Mouse (Mus musculus) stomach, embryonic 14.5 days (tissue): ENCODE data around the gene Mrpl28. TPM values are rescaled to one million over a fixed set of nuclear protein-coding genes. Genes with fewer than 3 reads are reported as not detected.
A peak's percentile ranks its signal among the peaks of the same experiment; 100 is the strongest.

Experiments used
- ATAC-seq: fragments of 200-750 bp; cut with Nextera tagmentation; 2 replicates; pipeline ENCODE4 v1.8.0; 2017; ENCODE audit warnings: low read depth, moderate TSS enrichment; ENCODE audit not compliant: insufficient number of reproducible peaks, insufficient read depth, low FRiP score
- H3K27ac ChIP-seq: fragments of 300-500 bp; sonication (generic); 2 replicates; pipeline ENCODE4 v1.5.1; 2014; ENCODE audit warnings: mild to moderate bottlenecking, low read length, moderate library complexity, mixed read lengths
- H3K27me3 ChIP-seq: fragments of 300-500 bp; sonication (generic); 2 replicates; pipeline ENCODE4 v1.6.1; 2014; ENCODE audit warnings: low read length, control low read depth, mixed read lengths; ENCODE audit not compliant: control insufficient read depth, insufficient read depth
- H3K36me3 ChIP-seq: fragments of 300-500 bp; sonication (generic); 2 replicates; pipeline ENCODE4 v1.6.1; 2014; ENCODE audit warnings: mild to moderate bottlenecking, control low read depth, low read length, moderate library complexity, mixed read lengths; ENCODE audit not compliant: control insufficient read depth, insufficient read depth
- H3K4me1 ChIP-seq: fragments of 300-500 bp; sonication (generic); 2 replicates; pipeline ENCODE4 v1.6.1; 2014; ENCODE audit warnings: low read length, control low read depth, mixed read lengths; ENCODE audit not compliant: control insufficient read depth, insufficient read depth
- H3K4me2 ChIP-seq: fragments of 300-500 bp; sonication (generic); replicated peaks from 2 replicates; pipeline ENCODE4 v1.6.1; 2014; ENCODE audit warnings: low read depth, low read length, control low read depth
- H3K4me3 ChIP-seq: fragments of 300-500 bp; sonication (generic); 2 replicates; pipeline ENCODE4 v1.5.1; 2014; ENCODE audit warnings: low read depth, low read length, control low read depth
- H3K9ac ChIP-seq: fragments of 300-500 bp; sonication (generic); replicated peaks from 2 replicates; pipeline ENCODE4 v1.6.1; 2014; ENCODE audit warnings: low read depth, mild to moderate bottlenecking, control low read depth, low read length, moderate library complexity, mixed read lengths
- H3K9me3 ChIP-seq: fragments of 300-500 bp; sonication (generic); 2 replicates; pipeline ENCODE4 v1.6.1; 2016; ENCODE audit warnings: low read depth, low read length, control low read depth; ENCODE audit not compliant: control insufficient read depth
- WGBS: fragments of 180-500 bp; shearing (Covaris S2); extraction: QIAGEN DNeasy Blood & Tissue Kit; methylation state at CpG from one replicate; pipeline ENCODE4 v1.1.7; 2014; 5-methylcytosine and 5-hydroxymethylcytosine counted together
- polyA plus RNA-seq: library from polyadenylated mRNA; unstranded; fragments of >200 nt; fragmentation: Nextera tagmentation; extraction: Ambion mirVana; gene quantifications from 2 replicates; pipeline ENCODE4 v1.2.1, GENCODE M21; 2014

Mrpl28 gene
- polyA plus RNA-seq, 1 experiment from 2014 or later, result 221 TPM

- ATAC-seq, result no peak
- H3K36me3 ChIP-seq, result peaks cover 20% of the 10 kb centered on the region
- no peak overlapping the region for H3K4me2 ChIP-seq
- H3K27me3 ChIP-seq, result 0 out of 2 replicates have a peak, but pooled peaks cover 2% of the 10 kb centered on the region
- WGBS, result 55% methylated on average over 5 of the region's 5 CpGs
- H3K27ac ChIP-seq, result no peak overlapping the region
- H3K9ac ChIP-seq, result no peak overlapping the region
- no peaks in the 10 kb centered on the region for H3K9me3 ChIP-seq
- H3K4me1 ChIP-seq, result peaks cover 7% of the 10 kb centered on the region; the same call in 1 of the 2 replicates
- H3K4me3 ChIP-seq, result no peak overlapping the region
Observed at GRCm38 (mm10) chr17:26122431-26123140, 714 bp upstream of the Mrpl28 start.

- ATAC-seq, result no peak
- WGBS, result 88% methylated on average over 7 of the region's 7 CpGs
- Histone ChIP-seq H3K36me3 (peaks cover 34% of the 10 kb centered on the region), H3K9me3 (no peaks in the 10 kb centered on the region), H3K4me2 (peak overlapping the region; percentile 51), H3K27me3 (no peaks in the 10 kb centered on the region), H3K9ac (peak overlapping the region; percentile 62; the same call in 1 of the 2 replicates), H3K4me1 (peaks cover 7% of the 10 kb centered on the region; the same call in 1 of the 2 replicates), H3K27ac (no peak overlapping the region), H3K4me3 (peak overlapping the region; percentile 83)
Observed at GRCm38 (mm10) chr17:26124560-26124959, 1.3 kb downstream of the Mrpl28 start.

GRCm38 (mm10) chr17:26125226-26125625 is 1.9 kb downstream of the Mrpl28 start:
- peaks cover 37% of the 10 kb centered on the region for H3K36me3 ChIP-seq
- ATAC-seq, result no peak
- no peak overlapping the region for H3K4me2 ChIP-seq
- 90% methylated on average over 10 of the region's 10 CpGs for WGBS
- no peak overlapping the region for H3K9ac ChIP-seq
- H3K27ac ChIP-seq, result no peak overlapping the region
- H3K4me3 ChIP-seq, result no peak overlapping the region
- H3K9me3 ChIP-seq, result no peaks in the 10 kb centered on the region
- no peaks in the 10 kb centered on the region for H3K27me3 ChIP-seq
- peaks cover 7% of the 10 kb centered on the region; the same call in 1 of the 2 replicates for H3K4me1 ChIP-seq

- H3K27ac ChIP-seq, result no peak overlapping the region
- no peak overlapping the region for H3K4me2 ChIP-seq
- no peaks in the 10 kb centered on the region for H3K4me1 ChIP-seq
- H3K9ac ChIP-seq, result no peak overlapping the region
- no peaks in the 10 kb centered on the region for H3K9me3 ChIP-seq
- H3K27me3 ChIP-seq, result no peaks in the 10 kb centered on the region
- 85% methylated on average over 18 of the region's 18 CpGs for WGBS
- no peak for ATAC-seq
- H3K4me3 ChIP-seq, result no peak overlapping the region
- H3K36me3 ChIP-seq, result peaks cover 38% of the 10 kb centered on the region
Observed at GRCm38 (mm10) chr17:26131062-26131732, 7.9 kb downstream of the Mrpl28 start.

GRCm38 (mm10) chr17:26131856-26132853 is 8.9 kb downstream of the Mrpl28 start:
- Histone ChIP-seq H3K27me3 (no peaks in the 10 kb centered on the region), H3K36me3 (peaks cover 29% of the 10 kb centered on the region)

DNA sequence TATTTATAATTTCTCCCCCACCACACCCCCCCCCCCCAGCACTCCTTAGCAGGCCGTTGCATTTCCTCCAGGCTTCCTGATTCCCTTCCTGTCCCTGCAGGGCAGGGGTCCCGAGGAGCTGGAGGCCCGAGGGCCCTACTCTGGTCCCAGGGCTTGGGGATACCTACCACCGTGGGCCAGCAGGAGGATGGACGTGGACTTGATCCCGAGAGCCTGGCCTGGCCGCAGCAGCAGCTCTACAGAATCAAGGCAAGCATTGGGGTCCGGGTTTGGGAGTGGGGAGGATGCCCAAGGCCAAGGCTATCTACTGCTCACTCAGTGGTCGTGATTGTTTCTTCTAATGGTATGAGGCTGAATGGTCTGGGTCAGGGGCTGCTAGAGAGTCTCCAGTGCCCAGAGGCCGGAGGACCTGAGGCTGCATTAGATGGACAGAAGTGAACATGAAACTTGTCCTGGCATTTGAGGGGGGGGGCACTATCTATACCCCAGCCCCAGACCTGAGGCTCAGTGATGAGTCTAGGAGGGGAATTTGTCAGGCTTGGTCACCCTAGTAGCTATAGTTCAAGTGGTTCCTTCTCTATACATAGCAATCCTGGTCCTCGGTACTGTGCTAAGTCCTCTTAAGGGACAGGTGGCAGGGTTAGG is 13.9 kb downstream of the Mrpl28 start:
- no peak for ATAC-seq
- peaks cover 13% of the 10 kb centered on the region; the same call in 1 of the 2 replicates for H3K4me1 ChIP-seq
- H3K36me3 ChIP-seq, result no peaks in the 10 kb centered on the region; the same call in 1 of the 2 replicates
- WGBS, result 86% methylated on average over 11 of the region's 11 CpGs
- H3K4me3 ChIP-seq, result no peak overlapping the region
- H3K9me3 ChIP-seq, result no peaks in the 10 kb centered on the region
- H3K9ac ChIP-seq, result no peak overlapping the region
- no peak overlapping the region for H3K4me2 ChIP-seq
- H3K27ac ChIP-seq, result no peak overlapping the region
- no peaks in the 10 kb centered on the region for H3K27me3 ChIP-seq

More at GRCm38 (mm10) chr17:26131856-26132853, 8.9 kb downstream of the Mrpl28 start:
- Histone ChIP-seq H3K4me3 (no peak overlapping the region), H3K9me3 (no peaks in the 10 kb centered on the region), H3K4me1 (no peaks in the 10 kb centered on the region), H3K27ac (no peak overlapping the region), H3K9ac (no peak overlapping the region), H3K4me2 (no peak overlapping the region)
- WGBS, result 91% methylated on average over 18 of the region's 18 CpGs
- ATAC-seq, result no peak

DNA sequence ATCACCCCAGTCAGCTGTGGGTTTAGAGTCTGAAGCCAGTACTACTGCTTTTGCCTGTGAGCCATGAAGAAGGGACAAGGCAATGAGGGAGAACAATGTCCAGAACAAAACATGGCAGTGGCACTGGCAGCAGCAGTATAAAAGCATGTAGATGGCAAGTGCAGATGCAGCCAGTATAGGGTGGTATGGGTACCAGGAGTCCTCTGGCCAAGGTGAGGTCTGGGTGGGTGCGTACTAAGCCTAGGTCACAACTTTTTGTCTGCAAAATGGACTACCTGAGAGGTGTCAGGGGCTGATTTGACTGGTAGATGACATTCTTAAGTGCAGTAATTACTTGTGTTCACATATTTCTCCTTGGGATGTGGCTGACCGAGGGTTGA is 14.4 kb downstream of the Mrpl28 start:
- Histone ChIP-seq H3K4me2 (peak overlapping the region; percentile 81), H3K9ac (peak overlapping the region; percentile 31; the same call in 1 of the 2 replicates), H3K27ac (peak overlapping the region; percentile 52; the same call in 1 of the 2 replicates), H3K9me3 (no peaks in the 10 kb centered on the region), H3K4me3 (peak overlapping the region; percentile 79; the same call in 1 of the 2 replicates), H3K36me3 (peaks cover 1% of the 10 kb centered on the region), H3K4me1 (peaks cover 13% of the 10 kb centered on the region; the same call in 1 of the 2 replicates), H3K27me3 (no peaks in the 10 kb centered on the region)
- WGBS, result 68% methylated on average over 2 of the region's 2 CpGs
- no peak for ATAC-seq
